Mouse (Mus musculus) adrenal gland, postnatal 25 days (tissue): ENCODE results near the gene Mrgpra9. TPM values are rescaled to one million over a fixed set of nuclear protein-coding genes. Genes with fewer than 3 reads are reported as not detected.
"Not testable (repeated sequence)": the region's sequence is repeated elsewhere in the genome, so short reads cannot be mapped to it uniquely, and the experiment has no call there.

Experiments used
- DNase-seq: peaks from one replicate; pipeline ENCODE4 v3.0.0; 2021; ENCODE audit warnings: mixed read lengths
- long read RNA-seq: library from polyadenylated mRNA; stranded (forward); transcript quantifications from one replicate; pipeline ENCODE4 v2.0.0, GENCODE M21; 2021
- total RNA-seq: library from RNA; stranded (reverse); gene quantifications from 2 replicates; pipeline ENCODE4 v1.2.3, GENCODE M21; 2021

Mrgpra9 gene
- not detected in 2 replicates for total RNA-seq
- long read RNA-seq = 0 reads

GRCm38 (mm10) chr7:47252770-47253169 is at the start of gene Mrgpra9:
TSS of gene Mrgpra9 (minus strand) at chr7:47252848.
- no peak for DNase-seq

DNA sequence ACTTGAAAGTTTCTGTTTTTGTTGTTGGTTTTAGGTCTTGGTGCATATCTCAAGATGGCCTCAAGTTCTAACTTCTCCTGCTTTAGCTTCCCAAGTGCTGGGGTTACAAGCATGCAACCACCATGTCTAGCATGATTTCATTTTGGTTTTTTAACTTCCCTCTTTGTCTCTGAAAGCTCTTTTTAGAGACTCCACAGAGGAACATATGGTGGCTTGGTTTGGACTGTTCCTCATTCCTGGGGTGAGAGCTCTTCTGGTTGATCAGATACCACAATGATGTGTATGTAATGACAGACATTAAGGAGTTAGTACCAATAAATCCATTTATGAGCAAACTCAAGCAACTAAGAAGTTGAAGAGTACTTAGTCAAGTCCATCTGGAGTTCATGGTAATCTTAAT is 47.0 kb upstream of the Mrgpra9 start:
- not testable (repeated sequence) for DNase-seq

GRCm38 (mm10) chr7:47271547-47271946 is 18.9 kb upstream of the Mrgpra9 start:
- not testable (repeated sequence) for DNase-seq

GRCm38 (mm10) chr7:47244658-47245057 is 8.0 kb downstream of the Mrgpra9 start:
- DNase-seq = no peak

DNA sequence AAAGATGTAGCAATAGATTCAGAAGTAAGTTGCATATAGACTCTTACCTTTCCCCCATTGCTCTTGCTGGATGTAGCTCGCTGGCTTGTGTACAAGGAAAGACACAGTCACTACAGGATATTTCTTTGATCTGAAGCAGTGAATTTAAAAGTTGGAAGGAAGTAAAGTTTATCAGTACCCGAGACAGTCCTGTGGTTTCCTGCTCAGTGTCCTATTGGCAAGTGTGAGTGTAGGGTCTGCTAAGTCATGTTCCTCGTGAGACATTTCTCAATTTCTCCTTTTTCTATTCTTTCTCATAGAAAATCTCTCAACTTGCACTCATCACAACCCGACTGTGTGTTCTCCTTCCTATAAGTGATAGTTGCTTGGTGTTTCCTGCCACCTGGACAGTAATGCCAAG is 47.8 kb downstream of the Mrgpra9 start, which contains the start of gene Mrgpra6:
Gene Mrgpra6, minus strand, starts transcription at position 91 of the 400 bp plus-strand sequence.
- no peak for DNase-seq

DNA sequence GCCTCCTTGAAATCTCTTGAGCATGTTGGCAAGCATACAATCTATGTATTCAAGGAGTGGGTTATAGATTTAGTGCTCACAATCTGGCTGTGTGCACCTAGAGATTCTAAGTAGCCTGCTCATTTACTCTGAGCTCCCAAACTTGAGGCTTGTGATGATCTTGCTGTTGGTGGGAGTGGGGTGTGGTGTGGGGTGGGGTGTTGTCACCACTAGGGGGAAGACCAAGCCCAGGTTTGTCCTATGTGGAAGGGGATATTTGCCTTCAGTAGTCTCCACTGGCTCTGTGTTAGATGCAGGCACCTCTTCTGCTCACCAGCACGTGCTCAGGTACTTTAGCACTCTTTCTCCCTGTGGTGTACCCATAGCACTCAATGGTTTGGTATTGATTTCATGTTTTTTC is 57.4 kb downstream of the Mrgpra9 start:
- no peak for DNase-seq

Other genes with a start within 250 kb of the Mrgpra9 start
- gene Spty2d1, start 244.4 kb downstream of the Mrgpra9 start, total RNA-seq = 18.9 and 19.0 TPM in 2 replicates
- 25.8 and 53.9 TPM in 2 replicates for gene Tmem86a, start 202.2 kb downstream of the Mrgpra9 start, total RNA-seq
- 1.3 and 2.2 TPM in 2 replicates for gene Ptpn5, start 119.2 kb downstream of the Mrgpra9 start, total RNA-seq
- not detected in 2 replicates for gene Mrgpra6, start 47.9 kb downstream of the Mrgpra9 start, total RNA-seq
- gene Mrgpra1, start 101.4 kb upstream of the Mrgpra9 start, total RNA-seq = not detected in 2 replicates
- not detected in 2 replicates for gene Mrgpra2a, start 199.3 kb upstream of the Mrgpra9 start, total RNA-seq